Mouse (Mus musculus) midbrain, embryonic 14.5 days (tissue): ENCODE results near the gene Fam71b. TPM values are rescaled to one million over a fixed set of nuclear protein-coding genes. Genes with fewer than 3 reads are reported as not detected.

Source experiments
- ATAC-seq: fragments of 200-750 bp; cut with Nextera tagmentation; 2 replicates; pipeline ENCODE4 v1.8.0; 2017; ENCODE audit warnings: moderate number of reproducible peaks, moderate library complexity; ENCODE audit not compliant: low FRiP score, low TSS enrichment
- DNase-seq: peaks from one replicate; pipeline ENCODE4 v3.0.0-alpha.2; 2015
- H3K27ac ChIP-seq: fragments of 300-500 bp; sonication (generic); replicated peaks from 2 replicates; pipeline ENCODE4 v1.5.1; 2014; ENCODE audit warnings: mild to moderate bottlenecking, low read depth, low read length, moderate library complexity
- H3K27me3 ChIP-seq: fragments of 300-500 bp; sonication (generic); 2 replicates; pipeline ENCODE4 v1.6.1; 2014; ENCODE audit warnings: low read length, control low read depth, mixed read lengths; ENCODE audit not compliant: control insufficient read depth, insufficient read depth
- H3K36me3 ChIP-seq: fragments of 300-500 bp; sonication (generic); 2 replicates; pipeline ENCODE4 v1.6.1; 2014; ENCODE audit warnings: low read length, control low read depth; ENCODE audit not compliant: control insufficient read depth, insufficient read depth
- H3K4me1 ChIP-seq: fragments of 300-500 bp; sonication (generic); 2 replicates; pipeline ENCODE4 v1.6.1; 2014; ENCODE audit warnings: mild to moderate bottlenecking, antibody characterized with exemption, low read length, control low read depth; ENCODE audit not compliant: control insufficient read depth, insufficient read depth
- H3K4me2 ChIP-seq: fragments of 300-500 bp; sonication (generic); 2 replicates; pipeline ENCODE4 v1.6.1; 2014; ENCODE audit warnings: mild to moderate bottlenecking, low read length, moderate library complexity
- H3K4me3 ChIP-seq: fragments of 300-500 bp; sonication (generic); replicated peaks from 2 replicates; pipeline ENCODE4 v1.5.1; 2014; ENCODE audit warnings: low read depth, low read length
- H3K9ac ChIP-seq: fragments of 300-500 bp; sonication (generic); replicated peaks from 2 replicates; pipeline ENCODE4 v1.6.1; 2014; ENCODE audit warnings: mild to moderate bottlenecking, low read length, moderate library complexity
- H3K9me3 ChIP-seq: fragments of 300-500 bp; sonication (generic); 2 replicates; pipeline ENCODE4 v1.6.1; 2016; ENCODE audit warnings: low read length, control low read depth, mixed read lengths; ENCODE audit not compliant: control insufficient read depth
- WGBS: fragments of 180-500 bp; shearing (Covaris S2); extraction: QIAGEN DNeasy Blood & Tissue Kit; methylation state at CpG from one replicate; pipeline ENCODE4 v1.1.7; 2014; 5-methylcytosine and 5-hydroxymethylcytosine counted together
- polyA plus RNA-seq: library from polyadenylated mRNA; unstranded; fragments of >200 nt; fragmentation: Nextera tagmentation; extraction: Ambion mirVana; gene quantifications from 2 replicates; pipeline ENCODE4 v1.2.1, GENCODE M21; 2014

Fam71b gene
- polyA plus RNA-seq, 1 experiment from 2014 or later: not detected

- 81% methylated on average over 5 of the region's 5 CpGs for WGBS
- Histone ChIP-seq H3K4me1 (no peaks in the 10 kb centered on the region), H3K9ac (no peak overlapping the region), H3K27ac (no peak overlapping the region), H3K9me3 (no peaks in the 10 kb centered on the region), H3K27me3 (no peaks in the 10 kb centered on the region), H3K4me3 (no peak overlapping the region), H3K36me3 (no peaks in the 10 kb centered on the region), H3K4me2 (no peak overlapping the region)
- ATAC-seq: no peak
- no peak for DNase-seq
Measured at GRCm38 (mm10) chr11:46365744-46366143, 30.6 kb upstream of the Fam71b start.

- Histone ChIP-seq H3K4me3 (no peak overlapping the region), H3K36me3 (no peaks in the 10 kb centered on the region), H3K9me3 (no peaks in the 10 kb centered on the region), H3K4me2 (no peak overlapping the region), H3K4me1 (no peaks in the 10 kb centered on the region), H3K27ac (no peak overlapping the region), H3K27me3 (no peaks in the 10 kb centered on the region), H3K9ac (no peak overlapping the region)
- ATAC-seq: no peak
- 88% methylated on average over 3 of the region's 3 CpGs for WGBS
- DNase-seq: no peak
Measured at GRCm38 (mm10) chr11:46366357-46366756, 30.0 kb upstream of the Fam71b start.

GRCm38 (mm10) chr11:46370457-46370856, 25.9 kb upstream of the Fam71b start:
- WGBS: 93% methylated on average over 4 of the region's 4 CpGs
- DNase-seq: no peak
- Histone ChIP-seq H3K4me2 (no peak overlapping the region), H3K4me1 (no peaks in the 10 kb centered on the region), H3K4me3 (no peak overlapping the region), H3K9ac (no peak overlapping the region), H3K27me3 (no peaks in the 10 kb centered on the region), H3K36me3 (no peaks in the 10 kb centered on the region), H3K9me3 (no peaks in the 10 kb centered on the region), H3K27ac (no peak overlapping the region)
- ATAC-seq: no peak

DNA sequence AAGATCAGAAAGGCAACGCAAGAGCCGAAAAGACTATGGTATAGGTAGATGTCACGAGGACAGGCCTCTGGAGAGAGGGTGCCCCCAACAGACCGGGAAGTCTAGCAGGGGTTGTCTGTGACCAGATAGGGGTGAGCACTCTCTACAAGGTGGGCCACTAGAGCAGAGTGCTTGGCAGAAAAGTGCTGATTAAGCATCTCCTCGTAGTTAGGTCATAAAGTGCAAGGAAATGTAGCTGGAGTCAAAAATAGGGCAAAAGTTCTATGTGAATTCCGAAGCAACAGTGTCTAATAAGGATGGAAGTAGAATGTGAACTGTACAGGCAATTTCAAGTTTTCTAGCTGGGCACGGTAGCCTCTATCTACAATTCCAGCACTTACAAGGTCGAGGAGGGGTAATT, 25.1 kb upstream of the Fam71b start:
- H3K27me3 ChIP-seq: no peaks in the 10 kb centered on the region
- ATAC-seq (no peak), DNase-seq (no peak)
- H3K27ac ChIP-seq: no peak overlapping the region
- no peak overlapping the region for H3K9ac ChIP-seq
- 91% methylated on average over 8 of the region's 8 CpGs for WGBS
- H3K4me3 ChIP-seq: no peak overlapping the region
- no peaks in the 10 kb centered on the region for H3K9me3 ChIP-seq
- no peaks in the 10 kb centered on the region for H3K36me3 ChIP-seq
- no peak overlapping the region for H3K4me2 ChIP-seq
- no peaks in the 10 kb centered on the region for H3K4me1 ChIP-seq

DNA sequence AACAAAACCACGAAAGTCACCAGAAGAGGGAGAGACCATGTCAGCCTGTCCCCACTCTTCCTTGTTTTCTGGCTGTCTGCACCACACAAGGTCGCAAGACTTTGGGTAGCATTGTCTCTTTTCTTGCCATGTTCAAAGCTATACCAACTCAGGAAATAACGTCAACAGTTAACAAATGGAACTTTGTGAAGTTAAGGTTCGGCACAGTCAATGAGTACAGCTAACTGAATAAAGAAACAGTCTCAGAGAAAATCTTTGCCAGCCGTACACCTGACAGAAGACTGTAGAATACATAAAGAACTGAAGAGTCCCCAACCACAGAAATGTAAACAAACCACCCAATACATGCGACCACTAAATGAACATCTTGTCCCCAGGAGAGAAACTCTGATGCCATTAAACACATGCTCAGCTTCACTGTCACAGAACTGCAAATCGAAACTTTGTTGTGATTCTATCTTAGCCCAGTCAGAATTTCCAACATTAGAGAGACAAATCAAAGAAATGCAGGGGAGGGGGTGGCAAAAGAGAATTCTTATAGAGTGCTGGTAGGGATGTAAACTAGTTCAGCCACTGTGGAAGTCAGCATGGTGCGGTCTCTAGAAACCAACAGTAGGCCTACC, 23.9 kb upstream of the Fam71b start:
- H3K27ac ChIP-seq: no peak overlapping the region
- H3K4me1 ChIP-seq: no peaks in the 10 kb centered on the region
- no peak overlapping the region for H3K4me3 ChIP-seq
- ATAC-seq: no peak
- H3K9me3 ChIP-seq: no peaks in the 10 kb centered on the region
- no peak overlapping the region for H3K4me2 ChIP-seq
- DNase-seq: no peak
- WGBS: 90% methylated on average over 8 of the region's 8 CpGs
- no peaks in the 10 kb centered on the region for H3K36me3 ChIP-seq
- H3K9ac ChIP-seq: no peak overlapping the region
- H3K27me3 ChIP-seq: no peaks in the 10 kb centered on the region

DNA sequence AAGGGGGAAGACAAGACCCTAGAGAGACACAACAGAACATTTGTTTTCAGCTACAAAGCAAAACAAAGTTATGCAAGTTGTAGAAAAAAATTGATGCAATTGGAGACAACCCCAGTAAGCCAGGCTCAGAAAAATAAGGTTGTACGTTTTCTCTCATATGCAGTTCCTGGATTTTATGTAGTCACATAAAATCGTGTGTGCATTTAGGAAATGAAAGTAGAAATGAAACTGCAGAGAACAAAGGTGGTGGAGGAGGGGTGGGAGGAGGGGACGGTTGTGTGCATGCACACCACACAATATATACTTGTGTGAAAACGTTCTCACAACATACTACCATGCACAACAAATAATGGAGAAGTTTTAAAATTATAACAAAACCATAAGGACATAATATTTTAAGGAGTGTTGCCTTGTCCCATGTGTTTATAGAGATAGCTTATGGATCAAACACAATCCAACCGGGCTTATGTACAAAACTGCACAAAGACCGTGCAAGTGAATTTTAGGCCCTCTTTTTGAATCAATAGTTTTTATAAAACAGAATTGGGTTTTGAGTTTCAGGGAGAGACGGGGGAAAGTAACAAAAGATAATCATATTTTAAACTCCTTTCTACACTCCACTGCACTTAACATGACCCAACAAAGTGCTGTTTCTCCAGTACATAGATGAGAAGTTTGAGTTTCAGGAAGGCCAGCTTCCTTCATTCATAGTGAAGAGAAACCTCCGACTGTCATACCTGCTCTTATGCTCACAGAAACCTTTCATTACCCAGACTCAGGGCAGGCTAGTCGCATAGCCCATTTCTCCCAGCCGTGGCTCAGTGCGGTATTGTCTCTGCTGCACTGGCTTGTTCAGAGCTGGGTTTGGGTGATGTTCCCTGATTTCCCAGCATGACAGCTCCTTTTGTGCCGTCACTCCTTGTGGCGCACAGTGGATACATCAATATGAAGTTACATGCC, 23.0 kb upstream of the Fam71b start:
- Histone ChIP-seq H3K4me2 (no peak overlapping the region), H3K9me3 (no peaks in the 10 kb centered on the region), H3K4me1 (no peaks in the 10 kb centered on the region), H3K4me3 (no peak overlapping the region), H3K9ac (no peak overlapping the region), H3K27me3 (no peaks in the 10 kb centered on the region), H3K27ac (no peak overlapping the region), H3K36me3 (no peaks in the 10 kb centered on the region)
- no peak for DNase-seq
- WGBS: 85% methylated on average over 13 of the region's 13 CpGs
- no peak for ATAC-seq

- ATAC-seq: no peak
- Histone ChIP-seq H3K9ac (no peak overlapping the region), H3K4me1 (no peaks in the 10 kb centered on the region), H3K36me3 (no peaks in the 10 kb centered on the region), H3K4me2 (no peak overlapping the region), H3K27ac (no peak overlapping the region), H3K4me3 (no peak overlapping the region), H3K27me3 (no peaks in the 10 kb centered on the region), H3K9me3 (no peaks in the 10 kb centered on the region)
- no peak for DNase-seq
- WGBS: 83% methylated on average over 8 of the region's 8 CpGs
Measured at GRCm38 (mm10) chr11:46375015-46375414, 21.3 kb upstream of the Fam71b start.

DNA sequence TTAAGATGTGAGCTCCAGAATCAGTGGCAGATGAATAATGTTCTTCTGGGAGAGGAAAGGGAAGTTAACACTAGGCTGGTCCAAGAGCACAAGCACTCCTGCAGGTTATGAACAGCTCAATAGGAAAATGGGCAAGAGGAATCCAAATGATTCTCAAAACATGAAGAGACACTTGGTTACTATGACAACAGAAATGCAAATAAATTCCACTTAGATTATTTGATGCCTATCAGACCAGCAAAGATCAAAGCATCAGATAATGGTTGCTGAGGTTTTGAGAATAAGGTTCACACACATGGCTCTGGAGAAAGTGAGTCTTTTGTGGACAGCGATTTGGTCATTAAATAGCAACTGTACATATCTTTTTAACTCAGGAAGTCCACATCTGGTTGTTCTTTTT, 19.0 kb upstream of the Fam71b start:
- Histone ChIP-seq H3K36me3 (no peaks in the 10 kb centered on the region), H3K4me1 (no peaks in the 10 kb centered on the region), H3K4me2 (no peak overlapping the region), H3K4me3 (no peak overlapping the region), H3K9me3 (no peaks in the 10 kb centered on the region), H3K27ac (no peak overlapping the region), H3K9ac (no peak overlapping the region), H3K27me3 (no peaks in the 10 kb centered on the region)
- 88% methylated on average over 1 of the region's 1 CpGs for whole genome bisulfite sequencing
- DNase-seq: no peak
- no peak for ATAC-seq
